11 mouse cellular contexts compared by ENCODE assay signal in the genomic region with DNA sequence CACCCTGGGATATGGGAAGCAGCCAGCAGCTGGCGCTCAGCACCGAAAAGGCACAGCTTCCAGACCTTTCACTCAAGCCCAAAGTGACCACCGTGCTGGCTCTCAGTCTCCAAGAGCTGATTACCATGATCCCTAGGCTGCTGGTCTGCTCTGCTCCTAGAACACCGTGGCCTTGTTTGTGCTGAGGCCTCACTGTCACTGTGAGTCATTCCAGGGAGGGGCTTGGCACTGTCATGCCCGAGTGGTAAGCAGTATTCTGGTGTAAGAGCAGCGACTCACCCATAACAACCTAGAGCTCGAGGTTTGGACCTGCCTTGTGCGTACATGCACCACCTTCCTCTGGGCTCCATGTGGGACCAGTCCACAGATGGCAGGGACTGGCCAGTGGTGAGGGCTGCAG.
A peak's percentile ranks its signal among the peaks of the same experiment; 100 is the strongest.
DNase-seq lines count a peak whose midpoint lies in the region; ATAC-seq lines count a peak whose summit lies in the region.
"Had no signal": no experiment of that assay in that cellular context is flagged by ENCODE, and none has a peak within 500 bp of the region (broad histone marks: within the 10 kb centered on the region; RNA-seq: fewer than 3 reads in every experiment).

No protein-coding gene starts in this region.

- peaks cover 67% of the 10 kb centered on the region for H3K4me1 ChIP-seq in hindbrain, embryonic 10.5 days (replicated peaks)
- H3K4me1 ChIP-seq in hindbrain, embryonic 11.5 days (replicated peaks; ENCODE audit: control insufficient read depth, insufficient read depth, low read length), result peaks cover 6% of the 10 kb centered on the region; the same call in 1 of the 2 replicates

- peaks cover 26% of the 10 kb centered on the region; the same call in 1 of the 2 replicates for H3K36me3 ChIP-seq in hindbrain, embryonic 10.5 days
- H3K36me3 ChIP-seq in hindbrain, embryonic 11.5 days (ENCODE audit: control insufficient read depth, insufficient read depth, low read length), result no peaks in the 10 kb centered on the region
- H3K36me3 ChIP-seq: neural tube, embryonic 12.5 days had no signal

- no peak for ATAC-seq in hindbrain, embryonic 11.5 days (ENCODE audit: low FRiP score)
- no peak for ATAC-seq in erythroblast, adult 5-6 weeks (replicated peaks; ENCODE audit: low FRiP score, poor library complexity, severe bottlenecking)

- DNase-seq in hindbrain, embryonic 10.5 days (ENCODE audit: low spot score), result no peak
- DNase-seq in hindbrain, embryonic 11.5 days (ENCODE audit: low spot score), result no peak
- DNase-seq in urinary bladder, postnatal 25 days (ENCODE audit: low spot score), result peak; percentile 32
- DNase-seq in urinary bladder, postnatal 10 days (ENCODE audit: low spot score), result no peak
- peak; percentile 50 to 60 for DNase-seq in heart, adult 9 months (ENCODE audit: low spot score in 2 of 2)
- no peak for DNase-seq in thymus, adult 18-20 months
- DNase-seq in spleen, postnatal 10 days (ENCODE audit: low spot score in 2 of 2), result no peak
- DNase-seq: kidney, adult 11 months had no signal

- no peaks in the 10 kb centered on the region for H3K27me3 ChIP-seq in hindbrain, embryonic 10.5 days (ENCODE audit: insufficient read depth, poor library complexity, severe bottlenecking)
- H3K27me3 ChIP-seq in hindbrain, embryonic 11.5 days (ENCODE audit: control insufficient read depth, insufficient read depth, low read length), result no peaks in the 10 kb centered on the region
- H3K27me3 ChIP-seq: neural tube, embryonic 12.5 days had no signal

- no peak overlapping the region for H3K4me3 ChIP-seq in hindbrain, embryonic 10.5 days
- no peak overlapping the region for H3K4me3 ChIP-seq in hindbrain, embryonic 11.5 days (ENCODE audit: low read depth, low read length)
- H3K4me3 ChIP-seq: neural tube, embryonic 12.5 days had no signal

- 0 out of 2 replicates have a peak overlapping the region, but pooled peaks have one; percentile 47 for H3K27ac ChIP-seq in hindbrain, embryonic 10.5 days
- H3K27ac ChIP-seq in hindbrain, embryonic 11.5 days (ENCODE audit: low read depth, low read length), result no peak overlapping the region
- H3K27ac ChIP-seq: liver, embryonic 14.5 days; neural tube, embryonic 12.5 days had no signal

- H3K9me3 ChIP-seq in hindbrain, embryonic 10.5 days, result no peaks in the 10 kb centered on the region
- no peaks in the 10 kb centered on the region for H3K9me3 ChIP-seq in hindbrain, embryonic 11.5 days (ENCODE audit: control insufficient read depth, low read length)
- H3K9me3 ChIP-seq: neural tube, embryonic 12.5 days had no signal

- H3K9ac ChIP-seq in hindbrain, embryonic 11.5 days (ENCODE audit: low read depth, low read length), result no peak overlapping the region
- H3K9ac ChIP-seq: liver, embryonic 14.5 days; neural tube, embryonic 12.5 days had no signal

- 78% methylated on average over 8 of the region's 8 CpGs for WGBS in hindbrain, embryonic 10.5 days
- 82% methylated on average over 8 of the region's 8 CpGs for WGBS in hindbrain, embryonic 11.5 days

- no peak overlapping the region for H3K4me2 ChIP-seq in hindbrain, embryonic 11.5 days (replicated peaks; ENCODE audit: low read depth, low read length)
- H3K4me2 ChIP-seq: neural tube, embryonic 12.5 days had no signal

Comparison
In these comparisons a context has a peak if more than half of its experiments do, and no peak if none do; other contexts are left out.
1. DNase-seq: peak in urinary bladder, postnatal 25 days (single experiment) and heart, adult 9 months (2 of 2); none in hindbrain, embryonic 10.5 days (single experiment), hindbrain, embryonic 11.5 days (single experiment), urinary bladder, postnatal 10 days (single experiment), thymus, adult 18-20 months (0 of 2) and spleen, postnatal 10 days (0 of 2).